Mouse (Mus musculus) E14TG2a.4 (cell line): ENCODE measurements at regions not wholly inside any gene's neighbourhood (a gene's known extent, or its start where the extent isn't known, plus 50 kb on each side); places are given as distances from the start of the nearest gene placed in this dataset.

ENCODE experiments used
- H3K27me3 ChIP-seq: 2 replicates; pipeline ENCODE4 v1.6.1; 2014; ENCODE audit warnings: low read length, control low read depth; ENCODE audit not compliant: insufficient read depth
- H3K36me3 ChIP-seq: 2 replicates; pipeline ENCODE4 v1.6.1; 2014; ENCODE audit warnings: low read length, control low read depth; ENCODE audit not compliant: insufficient read depth
- H3K4me1 ChIP-seq: replicated peaks from 2 replicates; pipeline ENCODE4 v1.6.1; 2014; ENCODE audit warnings: low read depth, low read length, control low read depth
- H3K4me3 ChIP-seq: replicated peaks from 2 replicates; pipeline ENCODE4 v1.5.1; 2014; ENCODE audit warnings: mild to moderate bottlenecking, low read length
- H3K9me3 ChIP-seq: 2 replicates; pipeline ENCODE4 v1.6.1; 2014; ENCODE audit warnings: low read length, control low read depth
- CTCF ChIP-seq: conservative IDR thresholded peaks from 2 replicates; pipeline ENCODE4 v1.5.1; 2014; ENCODE audit warnings: low read length
- NANOG ChIP-seq: IDR thresholded peaks from 2 replicates; pipeline ENCODE4 v1.6.1; 2014; ENCODE audit warnings: borderline replicate concordance, low read length, mixed read lengths
- POU5F1 ChIP-seq: IDR thresholded peaks from 2 replicates; pipeline ENCODE4 v1.6.1; 2014; ENCODE audit warnings: low read length, borderline replicate concordance

DNA sequence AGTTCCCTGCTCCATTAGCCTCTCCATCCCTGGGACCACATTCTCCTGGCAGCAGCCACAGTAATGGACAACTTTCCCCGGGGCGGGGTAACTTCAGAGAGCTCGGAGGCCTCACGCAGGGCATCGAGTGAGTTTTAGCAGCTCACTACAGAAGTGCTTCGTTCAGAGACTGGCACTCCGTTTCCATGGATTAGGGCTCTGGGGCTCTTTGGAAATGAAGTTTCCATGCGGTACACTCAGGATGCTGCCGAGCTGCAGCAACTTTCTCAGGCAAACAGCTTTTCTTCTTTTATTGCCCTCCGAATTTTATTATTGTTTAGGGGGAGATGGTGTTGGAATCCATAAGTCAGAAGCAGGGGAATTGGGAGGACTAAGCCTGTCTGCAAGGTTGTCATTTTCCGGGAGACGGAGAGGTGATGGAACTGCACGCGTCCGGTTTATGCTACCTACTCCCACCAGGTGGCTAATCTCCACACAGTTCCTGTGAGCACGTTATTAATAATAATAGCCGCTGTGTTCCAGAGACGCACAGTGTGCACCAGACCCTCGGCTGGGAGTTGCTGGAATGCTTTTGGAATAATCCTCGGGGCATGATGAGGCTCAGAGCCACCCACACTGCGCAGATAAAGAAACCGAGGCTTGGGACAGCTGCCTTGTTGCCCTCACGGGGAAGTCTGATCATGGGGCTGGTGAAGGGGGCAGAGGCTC lies 460.4 kb upstream of the 3110018I06Rik start:
- Histone ChIP-seq H3K9me3 (peaks cover 12% of the 10 kb centered on the region; the same call in 1 of the 2 replicates), H3K4me3 (no peak overlapping the region), H3K4me1 (peaks cover 50% of the 10 kb centered on the region), H3K36me3 (no peaks in the 10 kb centered on the region), H3K27me3 (peaks cover 21% of the 10 kb centered on the region)
- TF ChIP-seq NANOG (no peak), POU5F1 (no peak), CTCF (no peak)

DNA sequence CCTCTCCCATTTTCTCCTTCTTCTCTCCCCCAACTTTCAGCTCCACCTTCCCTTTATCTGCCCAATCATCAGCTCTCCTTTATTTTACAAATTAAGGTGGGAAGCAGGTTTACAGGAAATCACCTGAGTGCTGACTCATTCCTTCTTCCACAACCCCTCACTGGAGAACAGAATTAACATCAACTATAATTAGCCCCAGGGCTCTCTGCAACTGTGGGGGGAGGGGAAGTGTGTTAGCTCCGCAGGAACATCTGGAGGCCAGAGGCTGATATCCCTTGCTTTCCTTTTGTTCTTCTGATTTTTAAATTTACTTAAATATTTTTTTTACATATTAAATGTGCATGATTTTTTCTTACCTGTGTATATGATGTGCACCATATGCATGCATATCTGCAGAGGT lies 459.4 kb upstream of the 3110018I06Rik start:
- Histone ChIP-seq H3K27me3 (peaks cover 21% of the 10 kb centered on the region), H3K4me3 (no peak overlapping the region), H3K4me1 (peaks cover 53% of the 10 kb centered on the region), H3K9me3 (peaks cover 12% of the 10 kb centered on the region; the same call in 1 of the 2 replicates), H3K36me3 (no peaks in the 10 kb centered on the region)
- TF ChIP-seq NANOG = no peak; the same call in 1 of the 2 replicates

DNA sequence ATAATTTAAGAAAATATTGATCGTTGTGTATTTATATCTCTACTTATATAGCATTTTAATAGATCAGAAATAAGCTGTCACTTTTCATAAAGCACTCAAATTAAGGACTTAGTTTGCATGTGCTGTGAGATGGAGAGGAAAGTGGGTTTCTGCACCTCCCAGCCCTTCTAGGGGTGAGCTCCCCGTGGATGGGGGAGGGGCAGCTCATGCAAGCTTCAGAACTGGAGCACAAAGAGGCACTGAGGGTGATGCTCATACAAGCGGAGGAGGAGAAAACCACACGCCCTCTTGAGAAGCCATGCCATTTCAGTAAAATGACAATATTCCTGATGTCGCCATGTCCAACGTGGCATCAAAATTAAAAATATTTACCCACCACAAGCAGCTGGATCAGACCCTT lies 452.1 kb upstream of the 3110018I06Rik start:
- Histone ChIP-seq H3K4me3 (no peak overlapping the region), H3K9me3 (no peaks in the 10 kb centered on the region), H3K36me3 (no peaks in the 10 kb centered on the region), H3K27me3 (peaks cover 15% of the 10 kb centered on the region), H3K4me1 (peaks cover 16% of the 10 kb centered on the region)
- no peak for TF ChIP-seq POU5F1
- no peak for TF ChIP-seq CTCF

DNA sequence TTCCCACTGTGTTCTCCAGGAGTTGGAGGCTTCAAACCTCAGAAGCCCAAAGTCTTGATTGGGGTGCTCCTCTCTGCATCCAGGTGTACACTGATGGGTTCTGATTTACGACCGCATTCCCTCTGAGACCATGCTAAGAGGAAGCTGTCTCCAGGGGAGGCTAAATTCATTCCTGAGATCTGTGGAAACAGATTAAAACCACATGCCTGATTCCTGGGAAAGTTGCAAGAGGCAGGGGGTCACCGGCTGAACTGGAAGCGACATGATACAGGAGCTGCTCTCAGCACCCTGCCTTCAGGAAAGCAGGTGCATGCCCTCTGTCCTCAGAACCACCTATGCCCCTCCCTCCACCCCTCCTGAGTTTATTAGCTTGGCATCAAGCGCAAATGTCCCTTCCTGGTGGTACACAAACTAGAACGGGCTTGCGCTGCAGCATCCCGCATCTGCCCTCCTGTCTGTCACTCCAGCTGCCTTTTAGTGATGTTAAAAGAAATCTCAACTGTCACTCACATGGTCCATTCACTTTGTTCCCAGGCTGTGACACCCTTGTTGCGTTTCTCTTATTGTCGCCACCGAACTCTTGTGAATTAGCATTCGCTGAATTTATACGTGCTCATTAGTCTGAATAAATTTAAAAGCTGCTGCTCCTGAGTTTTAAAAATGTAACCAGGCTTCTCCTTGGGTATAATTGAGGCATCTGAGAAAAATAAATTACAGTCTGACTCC lies 446.3 kb upstream of the 3110018I06Rik start:
- H3K27me3 ChIP-seq = 0 out of 2 replicates have a peak, but pooled peaks cover 5% of the 10 kb centered on the region
- TF ChIP-seq CTCF = no peak
- TF ChIP-seq NANOG = no peak
- TF ChIP-seq POU5F1 = no peak
- H3K4me1 ChIP-seq = peaks cover 7% of the 10 kb centered on the region
- H3K36me3 ChIP-seq = no peaks in the 10 kb centered on the region
- peaks cover 7% of the 10 kb centered on the region; the same call in 1 of the 2 replicates for H3K9me3 ChIP-seq
- H3K4me3 ChIP-seq = no peak overlapping the region

DNA sequence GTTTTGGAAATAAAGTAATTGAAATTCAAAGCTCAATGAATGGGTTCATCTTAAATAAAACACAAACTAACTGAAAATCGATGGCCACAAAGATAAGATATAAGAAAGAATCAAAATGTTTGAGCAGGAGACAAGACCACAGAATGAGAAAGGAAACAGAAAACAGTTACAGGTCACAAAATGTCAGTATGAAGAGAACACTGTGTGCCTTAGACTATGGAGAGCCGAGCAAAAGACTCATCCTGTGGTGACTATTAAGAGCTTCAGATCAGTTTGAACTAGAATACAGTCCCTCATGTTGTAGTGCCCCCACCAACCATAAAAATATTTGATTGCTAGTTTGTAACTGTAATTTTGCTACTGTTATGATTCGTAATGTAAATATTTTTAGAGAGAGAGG lies 441.9 kb upstream of the 3110018I06Rik start:
- H3K9me3 ChIP-seq = peaks cover 7% of the 10 kb centered on the region; the same call in 1 of the 2 replicates
- TF ChIP-seq NANOG = no peak
- TF ChIP-seq POU5F1 = no peak
- TF ChIP-seq CTCF = no peak
- H3K4me3 ChIP-seq = no peak overlapping the region
- H3K27me3 ChIP-seq = peaks cover 4% of the 10 kb centered on the region; the same call in 1 of the 2 replicates
- H3K36me3 ChIP-seq = no peaks in the 10 kb centered on the region
- H3K4me1 ChIP-seq = peaks cover 17% of the 10 kb centered on the region

DNA sequence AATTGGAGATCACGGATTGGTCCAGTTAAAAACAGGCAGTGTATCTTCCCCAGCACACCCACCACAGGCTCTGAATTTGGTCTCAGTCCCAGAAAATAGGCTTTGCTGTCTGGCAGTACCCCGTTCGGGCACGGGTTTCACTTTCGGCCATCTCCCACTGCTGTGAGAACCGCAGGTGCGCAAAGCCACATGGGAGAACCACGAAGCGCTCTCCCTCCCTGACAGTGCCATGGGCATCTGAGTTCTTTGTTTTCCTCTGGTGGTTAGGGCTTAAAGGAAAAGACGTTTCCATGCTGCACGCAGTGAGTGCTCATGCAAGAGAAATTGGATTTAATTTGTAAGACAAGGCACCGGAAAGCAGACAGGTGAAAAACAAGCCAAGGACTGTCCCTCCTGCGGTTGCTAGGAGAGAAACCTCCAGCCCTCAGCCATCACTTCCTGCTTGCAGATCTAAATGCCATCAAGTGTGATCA lies 441.3 kb upstream of the 3110018I06Rik start:
- Histone ChIP-seq H3K4me1 (peaks cover 17% of the 10 kb centered on the region), H3K4me3 (no peak overlapping the region), H3K27me3 (peaks cover 4% of the 10 kb centered on the region; the same call in 1 of the 2 replicates), H3K9me3 (peaks cover 7% of the 10 kb centered on the region; the same call in 1 of the 2 replicates), H3K36me3 (no peaks in the 10 kb centered on the region)
- TF ChIP-seq POU5F1 = no peak
- TF ChIP-seq CTCF = no peak
- no peak for TF ChIP-seq NANOG

DNA sequence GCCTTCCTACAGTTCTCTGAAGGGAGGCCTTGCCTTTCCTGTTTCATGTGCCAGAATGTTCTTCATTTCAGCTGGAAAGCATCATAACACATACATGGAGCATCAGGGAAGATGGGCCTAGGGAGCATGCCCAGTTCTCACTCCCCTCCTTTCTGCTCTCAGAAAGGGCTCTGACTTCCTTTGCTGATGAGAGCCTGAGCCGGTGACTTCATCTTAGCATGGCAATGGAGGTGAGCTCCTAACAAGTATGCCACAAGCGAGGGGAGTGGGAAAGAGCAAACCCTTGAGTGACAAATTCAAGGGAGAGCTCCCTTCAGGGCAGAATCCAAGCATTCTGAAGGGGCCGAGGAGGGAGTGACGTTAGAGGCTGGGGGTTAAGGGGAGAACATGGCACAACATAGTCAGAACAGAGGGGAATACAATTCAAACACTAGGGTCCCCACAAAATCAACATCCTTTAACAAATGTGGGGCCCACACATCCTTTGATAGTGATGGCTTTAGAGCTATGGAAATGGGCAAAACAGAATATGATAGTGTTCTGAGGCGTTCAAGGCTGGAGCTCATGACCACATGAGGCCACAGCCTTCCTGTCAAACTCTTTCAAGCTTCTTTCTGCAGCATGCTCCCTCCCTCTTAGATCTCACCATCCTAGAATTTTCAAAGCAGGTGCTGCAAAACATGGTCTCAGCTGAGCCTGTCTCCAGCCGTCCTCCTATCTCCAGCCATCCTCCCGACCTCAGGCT lies 437.4 kb upstream of the 3110018I06Rik start:
- TF ChIP-seq NANOG (no peak), POU5F1 (no peak), CTCF (no peak)
- Histone ChIP-seq H3K9me3 (no peaks in the 10 kb centered on the region), H3K4me1 (peaks cover 17% of the 10 kb centered on the region), H3K4me3 (no peak overlapping the region), H3K27me3 (peaks cover 16% of the 10 kb centered on the region; the same call in 1 of the 2 replicates), H3K36me3 (no peaks in the 10 kb centered on the region)

DNA sequence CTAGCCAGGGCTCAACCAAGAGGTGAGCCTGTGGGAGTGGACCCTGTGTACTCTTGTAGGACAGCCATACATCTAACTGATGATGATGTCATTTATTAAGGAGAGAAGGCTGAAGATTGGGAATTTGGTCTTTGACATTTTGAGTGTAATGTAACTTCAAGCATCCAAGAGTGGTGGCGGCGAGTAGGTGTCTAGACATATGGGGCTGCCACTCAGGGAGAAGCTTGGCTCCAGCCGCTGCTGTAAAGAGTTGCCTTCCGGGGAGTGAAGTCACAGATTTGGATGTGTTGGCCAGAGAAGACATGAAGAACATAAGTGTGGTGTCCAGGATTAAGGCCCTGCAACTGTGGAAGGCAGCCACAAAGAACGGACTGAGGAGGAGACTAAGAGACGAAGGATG lies 436.3 kb upstream of the 3110018I06Rik start:
- Histone ChIP-seq H3K9me3 (no peaks in the 10 kb centered on the region), H3K36me3 (no peaks in the 10 kb centered on the region), H3K4me3 (no peak overlapping the region), H3K27me3 (peaks cover 16% of the 10 kb centered on the region; the same call in 1 of the 2 replicates), H3K4me1 (peaks cover 9% of the 10 kb centered on the region)
- TF ChIP-seq NANOG (no peak), POU5F1 (no peak), CTCF (no peak)
